Mouse (Mus musculus): ENCODE data around the gene Rpl13a. TPM values are rescaled to one million over a fixed set of nuclear protein-coding genes. Genes with fewer than 3 reads are reported as not detected.
"Not testable (repeated sequence)": the region's sequence is repeated elsewhere in the genome, so short reads cannot be mapped to it uniquely, and the experiment has no call there.

The Rpl13a gene
- polyA plus RNA-seq, 1 experiment from 2014 or later: 1,333 TPM

- in situ Hi-C loops (cut with MboI; ENCODE audit: low pct_unique_long_range_greater_than_20kb): loop anchor here (5.0 kb wide), 1 partner anchor 33 kb away; no protein-coding TSS in a partner anchor
- no peak for TF ChIP-seq CTCF (IDR thresholded peaks at IDR 0.05)
- CTCF ChIA-PET: interaction anchor here (0.9 kb wide), 1 partner anchor 16 kb away, joined by 3 read pairs; the partner anchor contains the start of genes Flt3l and Gm45713
- POLR2A ChIA-PET: no interaction called here
- ATAC-seq (no peak), DNase-seq (ENCODE audit: low read depth, low spot score) (no peak)
- H3K27me3 ChIP-seq: no peaks in the 10 kb centered on the region
Observed at GRCm38 (mm10) chr7:45119780-45120709, 8.5 kb downstream of the Rpl13a start.

- H3K27me3 ChIP-seq: no peaks in the 10 kb centered on the region
- in situ Hi-C loops (cut with MboI; ENCODE audit: low pct_unique_long_range_greater_than_20kb): no loop called here
- ATAC-seq (no peak), DNase-seq (ENCODE audit: low read depth, low spot score) (no peak)
- ChIA-PET CTCF (interaction anchor here (1.0 kb wide), 1 partner anchor 9 kb away, joined by 3 read pairs; no protein-coding TSS in a partner anchor), POLR2A (no interaction called here)
- TF ChIP-seq CTCF (IDR thresholded peaks at IDR 0.05): no peak
Observed at GRCm38 (mm10) chr7:45118336-45118735, 10.2 kb downstream of the Rpl13a start.

- ATAC-seq (no peak), DNase-seq (ENCODE audit: low read depth, low spot score) (no peak)
- in situ Hi-C loops (cut with MboI; ENCODE audit: low pct_unique_long_range_greater_than_20kb): no loop called here
- CTCF ChIA-PET: interaction anchor here (1.0 kb wide), 1 partner anchor 10 kb away, joined by 3 read pairs; no protein-coding TSS in a partner anchor
- POLR2A ChIA-PET: no interaction called here
- no peak for TF ChIP-seq CTCF (IDR thresholded peaks at IDR 0.05)
- H3K27me3 ChIP-seq: no peaks in the 10 kb centered on the region
Observed at GRCm38 (mm10) chr7:45117566-45117965, 11.0 kb downstream of the Rpl13a start.

- POLR2A ChIA-PET: no interaction called here
- H3K27me3 ChIP-seq: no peaks in the 10 kb centered on the region
- in situ Hi-C loops (cut with MboI; ENCODE audit: low pct_unique_long_range_greater_than_20kb): no loop called here
- no peak for TF ChIP-seq CTCF (IDR thresholded peaks at IDR 0.05)
- CTCF ChIA-PET: no interaction called here
- ATAC-seq (no peak), DNase-seq (ENCODE audit: low read depth, low spot score) (no peak)
Observed at GRCm38 (mm10) chr7:45113476-45113875, 15.1 kb downstream of the Rpl13a start.

- DNase-seq (ENCODE audit: low read depth, low spot score) (no peak), ATAC-seq (no peak)
- ChIA-PET CTCF (no interaction called here), POLR2A (no interaction called here)
- in situ Hi-C loops (cut with MboI; ENCODE audit: low pct_unique_long_range_greater_than_20kb): no loop called here
- no peak for TF ChIP-seq CTCF (IDR thresholded peaks at IDR 0.05)
- H3K27me3 ChIP-seq: no peaks in the 10 kb centered on the region
Observed at GRCm38 (mm10) chr7:45112529-45112928, 16.0 kb downstream of the Rpl13a start.

- CTCF ChIA-PET: interaction anchor here (0.9 to 1.2 kb wide), 2 partner anchors 24 to 32 kb away, joined by 3 read pairs; no protein-coding TSS in a partner anchor
- no peak for DNase-seq (ENCODE audit: low read depth, low spot score)
- POLR2A ChIA-PET: no interaction called here
- in situ Hi-C loops (cut with MboI; ENCODE audit: low pct_unique_long_range_greater_than_20kb): no loop called here
- ATAC-seq: no peak
- TF ChIP-seq CTCF (IDR thresholded peaks at IDR 0.05): no peak
- no peaks in the 10 kb centered on the region for H3K27me3 ChIP-seq
Observed at GRCm38 (mm10) chr7:45111940-45112339, 16.6 kb downstream of the Rpl13a start.

- H3K27me3 ChIP-seq; ATAC-seq; in situ Hi-C loops (cut with MboI; ENCODE audit: low pct_unique_long_range_greater_than_20kb); DNase-seq (ENCODE audit: low read depth, low spot score): not testable (repeated sequence)
- ChIA-PET CTCF (interaction anchor here (1.4 kb wide), 1 partner anchor 11 kb away, joined by 3 read pairs; no protein-coding TSS in a partner anchor), POLR2A (interaction anchor here (0.6 kb wide), 1 partner anchor 303 kb away, joined by 3 read pairs; no protein-coding TSS in a partner anchor)
Observed at GRCm38 (mm10) chr7:45110089-45110488, 18.5 kb downstream of the Rpl13a start.

- ChIA-PET CTCF (no interaction called here), POLR2A (no interaction called here)
- TF ChIP-seq CTCF (IDR thresholded peaks at IDR 0.05): no peak
- in situ Hi-C loops (cut with MboI; ENCODE audit: low pct_unique_long_range_greater_than_20kb): no loop called here
- no peak for DNase-seq (ENCODE audit: low read depth, low spot score)
- no peak for ATAC-seq
- no peaks in the 10 kb centered on the region for H3K27me3 ChIP-seq
Observed at GRCm38 (mm10) chr7:45107052-45107645, 21.4 kb downstream of the Rpl13a start.

GRCm38 (mm10) chr7:45106441-45106840, 22.1 kb downstream of the Rpl13a start:
- POLR2A ChIA-PET: no interaction called here
- no peak for TF ChIP-seq CTCF (IDR thresholded peaks at IDR 0.05)

GRCm38 (mm10) chr7:45105491-45105890, 23.1 kb downstream of the Rpl13a start:
- DNase-seq (ENCODE audit: low read depth, low spot score) (no peak), ATAC-seq (no peak)
- TF ChIP-seq CTCF (IDR thresholded peaks at IDR 0.05): no peak
- in situ Hi-C loops (cut with MboI; ENCODE audit: low pct_unique_long_range_greater_than_20kb): no loop called here
- ChIA-PET CTCF (no interaction called here), POLR2A (no interaction called here)
- H3K27me3 ChIP-seq: no peaks in the 10 kb centered on the region

More at GRCm38 (mm10) chr7:45106441-45106840, 22.1 kb downstream of the Rpl13a start:
- H3K27me3 ChIP-seq: no peaks in the 10 kb centered on the region
- in situ Hi-C loops (cut with MboI; ENCODE audit: low pct_unique_long_range_greater_than_20kb): no loop called here
- CTCF ChIA-PET: no interaction called here
- no peak for DNase-seq (ENCODE audit: low read depth, low spot score)
- no peak for ATAC-seq

GRCm38 (mm10) chr7:45104941-45105340, 23.6 kb downstream of the Rpl13a start:
- ChIA-PET CTCF (no interaction called here), POLR2A (no interaction called here)
- no peak for TF ChIP-seq CTCF (IDR thresholded peaks at IDR 0.05)
- in situ Hi-C loops (cut with MboI; ENCODE audit: low pct_unique_long_range_greater_than_20kb): no loop called here
- DNase-seq (ENCODE audit: low read depth, low spot score): no peak
- ATAC-seq: no peak
- H3K27me3 ChIP-seq: no peaks in the 10 kb centered on the region
